Mouse (Mus musculus) sigmoid colon, adult 10 weeks (tissue): ENCODE measurements around the gene Vmn2r66. TPM values are rescaled to one million over a fixed set of nuclear protein-coding genes. Genes with fewer than 3 reads are reported as not detected.

Source experiments
- polyA plus RNA-seq: library from polyadenylated mRNA; stranded (reverse); fragments of 350-450 nt; fragmentation: Illumina TruSeq; extraction: RNeasy Lipid Tissue Mini Kit (QIAGEN cat#74804); gene quantifications from one replicate; pipeline ENCODE4 v1.2.3, GENCODE M21; 2014; ENCODE audit warnings: low read depth, low replicate concordance

The Vmn2r66 gene
- not detected for polyA plus RNA-seq

DNA sequence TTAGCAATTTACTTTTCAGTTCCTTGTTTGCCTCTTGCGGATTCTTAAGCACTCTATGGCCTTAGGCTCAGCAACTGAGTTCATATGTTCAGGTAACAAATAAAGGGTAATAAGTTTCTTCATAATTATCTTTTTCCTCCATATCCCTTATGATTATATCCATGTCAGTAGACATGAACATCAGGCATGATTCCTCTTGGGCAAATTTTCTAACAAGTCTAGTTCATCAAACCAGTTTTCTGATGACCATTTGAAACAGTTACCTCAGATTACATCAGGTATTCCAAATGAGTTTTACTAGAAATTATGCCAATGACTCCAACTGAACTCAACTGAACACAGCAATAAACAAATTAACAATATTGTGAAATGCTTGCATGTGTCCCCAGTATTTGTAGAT, at the start of gene Vmn2r66:
Gene Vmn2r66 (minus strand): TSS at position 101 of the 400 bp plus-strand sequence.

DNA sequence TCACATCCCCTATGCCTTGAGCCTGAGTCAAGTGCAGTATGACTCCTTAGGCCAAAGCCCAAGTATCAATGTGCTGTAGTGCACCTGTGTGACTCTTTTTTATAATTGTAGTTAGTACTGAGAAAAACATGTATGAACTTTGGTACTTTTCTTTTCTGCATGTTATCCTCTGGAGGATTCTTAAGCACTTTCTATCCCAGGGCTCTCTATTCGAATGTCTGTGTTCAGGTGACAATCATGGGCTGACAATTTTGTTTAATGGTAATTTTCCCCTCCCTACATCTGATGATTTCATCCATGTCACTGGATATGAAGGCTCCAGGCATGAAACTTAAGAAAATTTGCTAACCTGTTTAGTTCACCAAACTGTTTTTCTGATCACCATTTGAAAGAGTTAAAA, 48.1 kb downstream of the Vmn2r66 start, which contains the start of gene Vmn2r65:
Gene Vmn2r65 (minus strand): TSS at position 101 of the 400 bp plus-strand sequence.

Other genes starting within 250 kb of the Vmn2r66 start
- gene Olfr291, start 158.7 kb downstream of the Vmn2r66 start, polyA plus RNA-seq: not detected
- not detected for gene Vmn2r65, start 48.2 kb downstream of the Vmn2r66 start, polyA plus RNA-seq
- not detected for gene Vmn2r67, start 143.7 kb upstream of the Vmn2r66 start, polyA plus RNA-seq
- gene Vmn2r68, start 225.5 kb upstream of the Vmn2r66 start, polyA plus RNA-seq: not detected